Mouse (Mus musculus) bone marrow, adult 2 months (tissue): Measurements from ENCODE around the gene Dhrs7b.

Experiments used
- CTCF ChIP-seq: fragments of 200-500 bp; IDR thresholded peaks from 2 replicates; pipeline ENCODE4 v1.5.1; 2011; ENCODE audit warnings: low read length, control low read depth; ENCODE audit not compliant: control insufficient read depth, insufficient read depth
- POLR2A ChIP-seq: fragments of 200-500 bp; IDR thresholded peaks from 2 replicates; pipeline ENCODE4 v1.6.1; 2011; ENCODE audit warnings: low read depth, mild to moderate bottlenecking, control low read depth, low read length, borderline replicate concordance; ENCODE audit not compliant: control insufficient read depth

- no peak for TF ChIP-seq CTCF
- TF ChIP-seq POLR2A, result no peak
Observed at GRCm38 (mm10) chr11:60828903-60829302, 1.5 kb upstream of the Dhrs7b start.
